ENCODE assay signal across 8 mouse cellular contexts in the genomic region with DNA sequence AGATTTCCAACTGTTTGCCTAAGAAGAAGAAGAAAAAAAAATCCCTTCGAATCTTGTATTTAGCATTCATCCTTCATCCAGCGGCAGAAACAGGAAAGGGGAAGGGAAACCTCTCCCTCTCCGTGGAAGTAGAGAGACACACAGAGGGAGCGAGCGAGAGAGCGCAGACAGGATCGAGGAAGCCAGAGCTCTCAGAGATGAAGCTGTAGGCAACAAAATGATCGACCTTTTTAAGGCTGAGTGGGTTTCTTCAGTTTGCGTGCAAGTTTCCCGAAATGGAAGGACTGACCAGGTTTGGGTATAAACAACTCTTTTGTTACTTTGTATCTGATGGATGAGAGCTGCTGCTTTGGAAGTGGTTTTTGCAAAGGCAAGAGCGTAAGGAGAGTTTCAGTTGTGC.
DNase-seq lines count a peak whose midpoint lies in the region; ATAC-seq and TF ChIP-seq lines count a peak whose summit lies in the region.

No protein-coding gene starts in this region.

- peaks cover 6% of the 10 kb centered on the region; the same call in 1 of the 2 replicates for H3K4me1 ChIP-seq in hindbrain, postnatal 0 days (ENCODE audit: insufficient read depth, low read length)
- H3K4me1 ChIP-seq in neural tube, embryonic 15.5 days, result peaks cover 12% of the 10 kb centered on the region; the same call in 1 of the 2 replicates

- no peaks in the 10 kb centered on the region for H3K27me3 ChIP-seq in hindbrain, postnatal 0 days (ENCODE audit: insufficient read depth, low read length)
- H3K27me3 ChIP-seq in neural tube, embryonic 15.5 days (replicated peaks), result no peaks in the 10 kb centered on the region

- 28% methylated on average over 11 of the region's 11 CpGs for WGBS in hindbrain, postnatal 0 days
- 46% methylated on average over 11 of the region's 11 CpGs for WGBS in neural tube, embryonic 15.5 days

- peak overlapping the region; percentile 46 for H3K27ac ChIP-seq in hindbrain, postnatal 0 days
- no peak overlapping the region for H3K27ac ChIP-seq in neural tube, embryonic 15.5 days (replicated peaks)

- intact Hi-C loops in heart, postnatal 14 days (cut with DNase I), result loop anchor here (10.0 kb wide), 1 partner anchor 443 kb away; no protein-coding TSS in a partner anchor

- ATAC-seq in hindbrain, postnatal 0 days, result peak; percentile 68; the same call in 1 of the 2 replicates
- no peak for ATAC-seq in neural tube, embryonic 15.5 days (ENCODE audit: low FRiP score)
- no peak for ATAC-seq in megakaryocyte progenitor cell, adult 5-6 weeks (replicated peaks; ENCODE audit: poor library complexity)

- peak overlapping the region; percentile 51 for H3K9ac ChIP-seq in hindbrain, postnatal 0 days (replicated peaks; ENCODE audit: low read length)
- H3K9ac ChIP-seq in neural tube, embryonic 15.5 days (replicated peaks), result no peak overlapping the region

- peak overlapping the region; percentile 52 for H3K4me2 ChIP-seq in hindbrain, postnatal 0 days (ENCODE audit: low read depth, low read length)
- H3K4me2 ChIP-seq in neural tube, embryonic 15.5 days, result peak overlapping the region; percentile 25

- peak; percentile 6 to 22 for DNase-seq in kidney, postnatal 4 days
- no peak for DNase-seq in kidney, adult 9 months
- DNase-seq in cerebellum, postnatal 25 days, result peak; percentile 77
- DNase-seq in hindbrain, postnatal 0 days (ENCODE audit: low spot score), result peak; percentile 73
- DNase-seq in gastrocnemius, adult 18-20 months (ENCODE audit: low spot score), result no peak
- DNase-seq in heart, postnatal 14 days, result no peak

- no peaks in the 10 kb centered on the region for H3K9me3 ChIP-seq in hindbrain, postnatal 0 days (ENCODE audit: low read length)
- no peaks in the 10 kb centered on the region for H3K9me3 ChIP-seq in neural tube, embryonic 15.5 days (replicated peaks)

- no peaks in the 10 kb centered on the region for H3K36me3 ChIP-seq in hindbrain, postnatal 0 days (ENCODE audit: insufficient read depth, low read length)
- H3K36me3 ChIP-seq in neural tube, embryonic 15.5 days, result peaks cover 2% of the 10 kb centered on the region; the same call in 1 of the 2 replicates

- peak overlapping the region; percentile 27 for H3K4me3 ChIP-seq in hindbrain, postnatal 0 days (ENCODE audit: low read length)
- H3K4me3 ChIP-seq in neural tube, embryonic 15.5 days (replicated peaks), result peak overlapping the region; percentile 15

- TF ChIP-seq CTCF in hindbrain, postnatal 0 days (IDR thresholded peaks at IDR 0.05; ENCODE audit: low read depth), result no peak

Comparison
In these comparisons a context has a peak if more than half of its experiments do, and no peak if none do; other contexts are left out.
1. DNase-seq: peak in kidney, postnatal 4 days (2 of 2), cerebellum, postnatal 25 days (2 of 2) and hindbrain, postnatal 0 days (single experiment); none in kidney, adult 9 months (single experiment), gastrocnemius, adult 18-20 months (single experiment) and heart, postnatal 14 days (0 of 2).